Mouse (Mus musculus) cerebellum, adult 11-12 months (tissue): ENCODE results near the gene Sds.

Experiments
- DNase-seq: peaks from one replicate; pipeline ENCODE4 v3.0.0; 2022

Sds gene

DNA sequence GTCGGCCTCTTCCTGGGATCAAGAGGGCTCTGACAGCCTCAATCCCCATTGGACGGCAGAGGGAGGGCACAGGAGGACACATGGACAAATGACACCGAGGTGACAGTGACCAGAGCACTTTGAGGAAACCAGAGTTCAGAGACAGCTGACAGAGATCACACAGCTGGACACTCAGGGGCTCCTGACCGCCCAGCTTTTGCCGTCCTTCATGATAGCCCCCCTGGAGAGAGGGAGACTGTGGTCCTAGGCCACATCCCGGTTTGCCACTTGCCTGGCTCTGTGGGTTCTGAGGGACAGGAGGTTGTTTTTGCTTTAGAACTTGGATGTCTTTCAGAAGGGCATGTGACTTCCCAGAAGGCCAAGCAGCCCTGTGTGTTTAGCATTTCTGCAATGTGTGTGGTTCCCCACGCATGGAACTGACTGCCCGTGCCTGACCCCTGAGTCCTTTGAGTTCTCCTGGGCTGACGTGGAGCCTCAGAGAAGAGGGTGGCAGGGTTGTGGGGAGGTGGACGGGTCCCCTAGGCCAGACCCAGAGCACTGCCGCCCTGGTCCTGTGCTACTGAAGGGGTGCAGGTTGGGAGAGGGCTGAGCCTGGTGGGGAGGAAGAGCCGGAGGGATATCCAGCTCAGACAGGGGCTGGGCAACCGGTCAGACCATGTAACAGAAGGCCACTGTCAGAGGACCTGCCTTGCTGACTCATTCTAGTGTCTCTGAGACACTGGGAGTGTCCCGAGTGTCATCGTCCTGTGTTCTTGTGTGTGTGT lies 40.1 kb downstream of the Sds start:
- no peak for DNase-seq

GRCm38 (mm10) chr5:120517552-120517951 lies 41.2 kb downstream of the Sds start:
- no peak for DNase-seq

GRCm38 (mm10) chr5:120522649-120523048 lies 46.3 kb downstream of the Sds start:
- no peak for DNase-seq

DNA sequence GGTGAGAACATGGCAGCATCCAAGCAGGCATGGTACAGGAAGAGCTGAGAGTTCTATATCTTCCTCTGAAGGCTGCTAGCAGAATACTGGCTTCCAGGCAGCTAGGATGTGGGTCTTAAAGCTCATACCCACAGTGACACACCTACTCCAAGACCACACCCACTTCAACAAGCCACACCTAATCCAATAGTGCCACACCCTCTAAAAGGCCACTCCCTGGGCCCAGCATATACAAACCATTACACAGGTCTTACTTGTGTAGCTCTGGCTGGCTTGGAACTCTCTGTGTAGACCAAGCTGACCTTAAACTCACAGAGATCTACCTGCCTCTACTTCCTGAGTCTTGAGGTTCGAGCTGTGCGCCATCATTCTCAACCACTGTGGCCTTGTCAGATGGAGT lies 48.4 kb downstream of the Sds start:
- no peak for DNase-seq

- DNase-seq: no peak
Measured at GRCm38 (mm10) chr5:120525737-120526136, 49.4 kb downstream of the Sds start.

- DNase-seq: no peak
Measured at GRCm38 (mm10) chr5:120526311-120526710, 50.0 kb downstream of the Sds start.

GRCm38 (mm10) chr5:120527296-120527964 lies 51.1 kb downstream of the Sds start:
- DNase-seq: no peak

- DNase-seq: no peak
Measured at GRCm38 (mm10) chr5:120531631-120532030, 55.3 kb downstream of the Sds start.
